Mouse (Mus musculus) thymus, postnatal 25 days (tissue): ENCODE measurements around the gene Ilf3.

Source experiments
- DNase-seq: peaks from one replicate; pipeline ENCODE4 v3.0.0; 2022

Ilf3 gene

GRCm38 (mm10) chr9:21440387-21440786 is 72.7 kb downstream of the Ilf3 start:
- DNase-seq, result no peak

GRCm38 (mm10) chr9:21443853-21444252 is 76.2 kb downstream of the Ilf3 start:
- no peak for DNase-seq

DNA sequence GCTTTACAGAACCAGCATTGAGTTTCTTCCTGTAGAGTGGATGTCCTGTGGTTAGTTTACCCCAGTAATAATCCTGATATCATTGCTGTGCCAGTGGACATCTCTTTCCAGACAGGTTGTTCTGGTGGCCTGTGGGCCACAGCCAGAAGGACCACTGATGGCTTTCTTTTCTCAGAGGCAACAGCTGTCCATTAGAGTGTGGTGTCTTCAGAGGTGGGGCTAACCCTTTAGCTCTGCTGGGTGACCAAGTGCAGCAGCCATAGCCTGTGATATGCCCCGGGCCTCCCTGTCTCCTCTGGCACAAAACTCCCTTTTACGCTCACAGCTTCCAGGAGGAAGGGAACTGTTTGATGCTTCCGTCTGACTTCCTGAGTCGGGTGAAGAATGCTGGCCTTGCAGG is 76.9 kb downstream of the Ilf3 start:
- no peak for DNase-seq

- no peak for DNase-seq
These were observed 77.5 kb downstream of the Ilf3 start for GRCm38 (mm10) chr9:21445081-21445744.

GRCm38 (mm10) chr9:21447778-21448177 is 80.1 kb downstream of the Ilf3 start:
- no peak for DNase-seq

- DNase-seq, result peak; percentile 47
These were observed 82.0 kb downstream of the Ilf3 start for GRCm38 (mm10) chr9:21449710-21450109.

DNA sequence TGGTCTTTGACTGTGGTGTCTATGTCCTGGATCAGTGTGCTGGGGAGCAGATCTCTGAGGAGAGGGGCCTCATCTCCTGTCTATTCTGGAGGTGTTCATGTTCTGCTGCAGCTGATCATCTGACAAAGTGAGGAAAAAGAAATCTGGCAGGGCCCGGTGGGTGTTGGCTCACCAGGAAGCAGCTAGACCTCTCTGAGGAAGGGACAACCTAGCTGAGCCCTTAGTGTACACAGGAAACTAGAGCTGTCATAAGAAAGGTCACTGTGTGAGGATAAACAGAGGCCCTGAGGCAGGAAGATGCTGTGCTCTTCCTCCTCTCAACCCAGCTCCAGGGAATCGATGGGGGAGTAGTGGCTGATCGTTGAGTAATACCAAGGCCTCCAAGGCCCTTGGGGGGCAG is 82.6 kb downstream of the Ilf3 start:
- DNase-seq, result no peak

- DNase-seq, result no peak
These were observed 83.7 kb downstream of the Ilf3 start for GRCm38 (mm10) chr9:21451391-21451790.

DNA sequence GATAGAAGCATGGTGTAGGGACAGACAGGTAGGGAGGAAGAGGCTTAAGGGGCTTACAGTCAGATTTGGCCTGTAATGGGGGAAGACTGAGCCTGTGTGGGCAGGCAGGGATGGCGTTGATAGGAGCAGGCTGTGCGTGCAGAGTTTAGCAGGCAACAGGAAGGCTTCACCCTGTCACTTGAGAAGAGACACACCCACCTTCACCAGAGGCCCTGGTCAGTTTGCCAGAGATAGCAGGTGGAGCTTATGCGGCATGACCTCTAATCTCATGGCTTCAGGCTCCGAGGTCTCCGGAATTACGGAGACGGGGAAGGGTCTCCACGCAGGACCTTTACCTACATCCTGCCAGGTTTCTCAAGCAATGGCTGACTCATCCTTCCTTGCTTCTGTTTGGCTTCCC is 84.2 kb downstream of the Ilf3 start:
- no peak for DNase-seq

GRCm38 (mm10) chr9:21453003-21453402 is 85.3 kb downstream of the Ilf3 start:
- DNase-seq, result no peak

DNA sequence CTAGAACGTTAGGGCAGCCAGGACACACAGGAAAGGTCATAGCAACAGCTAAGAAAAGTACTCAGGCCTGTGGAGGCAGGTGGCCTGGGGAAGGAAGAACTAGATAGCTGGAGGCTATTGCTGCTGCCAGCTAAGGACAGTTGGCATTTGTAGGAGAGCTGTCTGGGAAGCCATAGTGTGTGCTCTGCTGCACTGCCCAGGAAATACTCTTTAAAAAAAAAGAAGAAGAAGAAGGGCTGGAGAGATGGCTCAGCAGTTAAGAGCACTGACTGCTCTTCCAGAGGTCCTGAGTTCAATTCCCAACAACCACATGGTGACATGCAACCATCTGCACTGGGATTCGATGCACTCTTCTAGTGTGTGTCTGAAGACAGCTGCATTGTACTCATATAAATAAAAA is 85.8 kb downstream of the Ilf3 start:
- no peak for DNase-seq

GRCm38 (mm10) chr9:21454556-21454955 is 86.9 kb downstream of the Ilf3 start:
- no peak for DNase-seq
